Comparison of ENCODE assay signal across 8 mouse cellular contexts in genomic region chr14:27623368-27623767, GRCm38 (mm10). TPM values are rescaled to one million over a fixed set of nuclear protein-coding genes. Genes with fewer than 3 reads are reported as not detected.
DNase-seq lines count a peak whose midpoint lies in the region; ATAC-seq lines count a peak whose summit lies in the region.

No protein-coding gene starts in this region.

- 2% methylated on average over 10 of the region's 10 CpGs for WGBS in forebrain, embryonic 16.5 days
- 7% methylated on average over 10 of the region's 10 CpGs for WGBS in intestine, embryonic 14.5 days

- H3K9me3 ChIP-seq in forebrain, embryonic 16.5 days (ENCODE audit: control insufficient read depth, low read length): no peaks in the 10 kb centered on the region
- 0 out of 2 replicates have a peak, but pooled peaks cover 2% of the 10 kb centered on the region for H3K9me3 ChIP-seq in intestine, embryonic 14.5 days (ENCODE audit: control insufficient read depth, low read length)

- H3K36me3 ChIP-seq in forebrain, embryonic 16.5 days (ENCODE audit: control insufficient read depth, insufficient read depth): no peaks in the 10 kb centered on the region
- no peaks in the 10 kb centered on the region for H3K36me3 ChIP-seq in intestine, embryonic 14.5 days (ENCODE audit: control insufficient read depth, insufficient read depth, low read length)

- DNase-seq in ovary, adult 18-20 months (ENCODE audit: low spot score): peak; percentile 3
- no peak for DNase-seq in ovary, postnatal 10 days (ENCODE audit: low spot score)
- peak; percentile 59 for DNase-seq in intestine, embryonic 14.5 days (ENCODE audit: low spot score)
- DNase-seq in left cerebral cortex, adult 8-10 months (ENCODE audit: low spot score in 2 of 2): peak; percentile 36 to 86
- DNase-seq in lung, postnatal 25 days (ENCODE audit: low spot score): peak; percentile 65
- DNase-seq in right cerebral cortex, postnatal 36 days (ENCODE audit: low spot score in 2 of 2): peak; percentile 76 to 81

- peak overlapping the region; percentile 97 for H3K9ac ChIP-seq in forebrain, embryonic 16.5 days (replicated peaks; ENCODE audit: low read depth, low read length)
- H3K9ac ChIP-seq in intestine, embryonic 14.5 days (ENCODE audit: low read length): no peak overlapping the region

- no peak overlapping the region for H3K27ac ChIP-seq in forebrain, embryonic 16.5 days (ENCODE audit: low read length)
- no peak overlapping the region for H3K27ac ChIP-seq in intestine, embryonic 14.5 days (ENCODE audit: low read depth)

- ATAC-seq in forebrain, embryonic 16.5 days: peak; percentile 88
- no peak; the same call in 1 of the 2 replicates for ATAC-seq in intestine, embryonic 14.5 days (replicated peaks; ENCODE audit: low FRiP score, low TSS enrichment, low read depth)
- no peak for ATAC-seq in erythroblast, adult 5-6 weeks (replicated peaks; ENCODE audit: low FRiP score, poor library complexity, severe bottlenecking)

- peak overlapping the region; percentile 64 for H3K4me2 ChIP-seq in forebrain, embryonic 16.5 days (ENCODE audit: low read length)
- peak overlapping the region; percentile 57 for H3K4me2 ChIP-seq in intestine, embryonic 14.5 days (ENCODE audit: low read length)

- H3K27me3 ChIP-seq in forebrain, embryonic 16.5 days (replicated peaks; ENCODE audit: control insufficient read depth, insufficient read depth, low read length): no peaks in the 10 kb centered on the region
- peaks cover 14% of the 10 kb centered on the region for H3K27me3 ChIP-seq in intestine, embryonic 14.5 days (replicated peaks; ENCODE audit: control insufficient read depth, insufficient read depth, low read length)

- peaks cover 11% of the 10 kb centered on the region for H3K4me1 ChIP-seq in forebrain, embryonic 16.5 days (replicated peaks; ENCODE audit: control insufficient read depth, insufficient read depth, low read length)
- peaks cover 2% of the 10 kb centered on the region; the same call in 1 of the 2 replicates for H3K4me1 ChIP-seq in intestine, embryonic 14.5 days (replicated peaks; ENCODE audit: control insufficient read depth, insufficient read depth, low read length)

- H3K4me3 ChIP-seq in forebrain, embryonic 16.5 days (replicated peaks; ENCODE audit: low read length): peak overlapping the region; percentile 91
- H3K4me3 ChIP-seq in intestine, embryonic 14.5 days (ENCODE audit: low read depth, low read length): peak overlapping the region; percentile 42

RNA-seq across cellular contexts. Expression of gene Erc2, which starts 1.1 kb away (rescaled TPM):
- 62.2 and 78.0 TPM in 2 replicates for polyA plus RNA-seq in forebrain, embryonic 16.5 days (2015; fragmentation: Nextera tagmentation; extraction: Ambion mirVana)
- polyA plus RNA-seq in intestine, embryonic 14.5 days (2014; fragmentation: Nextera tagmentation; extraction: Ambion mirVana): 7.8 and 8.1 TPM in 2 replicates
- total RNA-seq in left cerebral cortex, adult 8-10 months (2022): 100 to 1,000 TPM; 179 to 201 (median 190) TPM
- total RNA-seq in erythroblast, adult 5-6 weeks (2015; ENCODE audit: low replicate concordance): not detected in 2 replicates
- not detected in 2 replicates for total RNA-seq in erythroblast, adult 5-6 weeks (2017; ENCODE audit: low replicate concordance)

Comparison
In these comparisons a context has a peak if more than half of its experiments do, and no peak if none do; other contexts are left out.
1. RNA of gene Erc2, which starts 1.1 kb away (total RNA-seq): 179 to 201 TPM in left cerebral cortex, adult 8-10 months; not detected in erythroblast, adult 5-6 weeks; every median in the first group is over 100 times any median in the second.